Mouse (Mus musculus): ENCODE measurements at regions not wholly inside any gene's neighbourhood (a gene's known extent, or its start where the extent isn't known, plus 50 kb on each side); places are given as distances from the start of the nearest gene placed in this dataset.

GRCm38 (mm10) chr12:39605289-39605688 is 432.5 kb downstream of the Arl4a start:
- TF ChIP-seq USF1 (IDR thresholded peaks at IDR 0.05; ENCODE audit: low read depth), result no peak
- TF ChIP-seq CEBPB (IDR thresholded peaks at IDR 0.05; ENCODE audit: insufficient read depth, poor library complexity, severe bottlenecking), result no peak
- TF ChIP-seq REST (IDR thresholded peaks at IDR 0.05; ENCODE audit: insufficient read depth, insufficient read length), result no peak
